Mouse (Mus musculus) midbrain, embryonic 13.5 days (tissue): Measurements from ENCODE around the gene Olfr545. TPM values are rescaled to one million over a fixed set of nuclear protein-coding genes. Genes with fewer than 3 reads are reported as not detected.
A peak's percentile ranks its signal among the peaks of the same experiment; 100 is the strongest.

Experiments used
- ATAC-seq: fragments of 200-750 bp; cut with Nextera tagmentation; 2 replicates; pipeline ENCODE4 v1.8.0; 2017; ENCODE audit warnings: mild to moderate bottlenecking, moderate TSS enrichment, moderate library complexity
- H3K27ac ChIP-seq: fragments of 300-500 bp; sonication (generic); 2 replicates; pipeline ENCODE4 v1.5.1; 2015; ENCODE audit warnings: inconsistent platforms, mild to moderate bottlenecking, moderate library complexity
- H3K27me3 ChIP-seq: fragments of 300-500 bp; sonication (generic); 2 replicates; pipeline ENCODE4 v1.6.1; 2015; ENCODE audit warnings: mild to moderate bottlenecking, inconsistent platforms
- H3K36me3 ChIP-seq: fragments of 300-500 bp; sonication (generic); 2 replicates; pipeline ENCODE4 v1.6.1; 2015; ENCODE audit warnings: mild to moderate bottlenecking, inconsistent platforms
- H3K4me1 ChIP-seq: fragments of 300-500 bp; sonication (generic); replicated peaks from 2 replicates; pipeline ENCODE4 v1.6.1; 2015; ENCODE audit warnings: inconsistent platforms
- H3K4me2 ChIP-seq: fragments of 300-500 bp; sonication (generic); replicated peaks from 2 replicates; pipeline ENCODE4 v1.6.1; 2015; ENCODE audit warnings: moderate library complexity, mild to moderate bottlenecking, inconsistent platforms
- H3K4me3 ChIP-seq: fragments of 300-500 bp; sonication (generic); replicated peaks from 2 replicates; pipeline ENCODE4 v1.5.1; 2015; ENCODE audit warnings: mild to moderate bottlenecking, inconsistent platforms
- H3K9ac ChIP-seq: fragments of 300-500 bp; sonication (generic); replicated peaks from 2 replicates; pipeline ENCODE4 v1.6.1; 2015; ENCODE audit warnings: mild to moderate bottlenecking, inconsistent platforms
- H3K9me3 ChIP-seq: fragments of 300-500 bp; sonication (generic); 2 replicates; pipeline ENCODE4 v1.6.1; 2016; ENCODE audit warnings: mild to moderate bottlenecking, inconsistent platforms
- WGBS: fragments of 180-500 bp; shearing (Covaris S2); methylation state at CpG from one replicate; pipeline ENCODE4 v1.1.7; 2015; 5-methylcytosine and 5-hydroxymethylcytosine counted together
- polyA plus RNA-seq: library from polyadenylated mRNA; unstranded; fragments of >200 nt; fragmentation: Nextera tagmentation; extraction: Ambion mirVana; gene quantifications from 2 replicates; pipeline ENCODE4 v1.2.1, GENCODE M21; 2015

The Olfr545 gene
- polyA plus RNA-seq, result 0.30 and 0.41 TPM in 2 replicates

- Histone ChIP-seq H3K27ac (no peak within 1 kb of the TSS), H3K4me3 (no peak within 1 kb of the TSS), H3K9ac (no peak within 1 kb of the TSS), H3K27me3 (no peaks in the 10 kb centered on the region), H3K36me3 (no peaks in the 10 kb centered on the region), H3K9me3 (no peaks in the 10 kb centered on the region), H3K4me1 (no peaks in the 10 kb centered on the region), H3K4me2 (no peak within 1 kb of the TSS)
- no peak for ATAC-seq
- 64% methylated on average over 3 of the region's 3 CpGs for WGBS
Observed at GRCm38 (mm10) chr7:102499473-102499872, at the start of gene Olfr545. Gene Olfr545, minus strand, starts transcription at chr7:102499573.

GRCm38 (mm10) chr7:102541251-102541650, 41.9 kb upstream of the Olfr545 start:
- Histone ChIP-seq H3K9ac (no peak overlapping the region), H3K27ac (no peak overlapping the region), H3K27me3 (no peaks in the 10 kb centered on the region), H3K4me3 (no peak overlapping the region), H3K36me3 (no peaks in the 10 kb centered on the region), H3K4me2 (no peak overlapping the region), H3K9me3 (no peaks in the 10 kb centered on the region), H3K4me1 (no peaks in the 10 kb centered on the region)
- ATAC-seq, result no peak
- WGBS, result 71% methylated on average over 3 of the region's 3 CpGs

GRCm38 (mm10) chr7:102540596-102540995, 41.2 kb upstream of the Olfr545 start, which contains the start of gene Olfr548-ps1:
Gene Olfr548-ps1, plus strand, starts transcription at chr7:102540896.
- H3K36me3 ChIP-seq, result no peaks in the 10 kb centered on the region
- no peak within 1 kb of the TSS for H3K4me3 ChIP-seq
- WGBS, result 93% methylated on average over 2 of the region's 2 CpGs

GRCm38 (mm10) chr7:102534449-102534848, 35.1 kb upstream of the Olfr545 start, which contains the start of gene Olfr547:
Gene Olfr547, plus strand, starts transcription at chr7:102534749.
- Histone ChIP-seq H3K27ac (no peak within 1 kb of the TSS), H3K9me3 (no peaks in the 10 kb centered on the region), H3K4me2 (no peak within 1 kb of the TSS), H3K27me3 (no peaks in the 10 kb centered on the region), H3K4me1 (no peaks in the 10 kb centered on the region), H3K4me3 (no peak within 1 kb of the TSS), H3K36me3 (no peaks in the 10 kb centered on the region), H3K9ac (no peak within 1 kb of the TSS)
- 94% methylated on average over 1 of the region's 1 CpGs for WGBS
- no peak for ATAC-seq

More at GRCm38 (mm10) chr7:102540596-102540995, 41.2 kb upstream of the Olfr545 start, which contains the start of gene Olfr548-ps1:
- Histone ChIP-seq H3K4me1 (no peaks in the 10 kb centered on the region), H3K9me3 (no peaks in the 10 kb centered on the region), H3K4me2 (no peak within 1 kb of the TSS), H3K9ac (no peak within 1 kb of the TSS), H3K27ac (no peak within 1 kb of the TSS), H3K27me3 (no peaks in the 10 kb centered on the region)
- ATAC-seq, result no peak

- Histone ChIP-seq H3K9ac (no peak overlapping the region), H3K27me3 (no peaks in the 10 kb centered on the region), H3K4me3 (no peak overlapping the region), H3K9me3 (no peaks in the 10 kb centered on the region), H3K27ac (no peak overlapping the region), H3K4me1 (no peaks in the 10 kb centered on the region), H3K36me3 (no peaks in the 10 kb centered on the region), H3K4me2 (no peak overlapping the region)
- no peak for ATAC-seq
- WGBS, result 91% methylated on average over 1 of the region's 1 CpGs
Observed at GRCm38 (mm10) chr7:102529052-102529451, 29.7 kb upstream of the Olfr545 start.

- Histone ChIP-seq H3K4me2 (no peak overlapping the region), H3K36me3 (no peaks in the 10 kb centered on the region), H3K27ac (no peak overlapping the region), H3K4me1 (peaks cover 7% of the 10 kb centered on the region; the same call in 1 of the 2 replicates), H3K9me3 (no peaks in the 10 kb centered on the region), H3K4me3 (no peak overlapping the region), H3K27me3 (peaks cover 21% of the 10 kb centered on the region), H3K9ac (no peak overlapping the region)
- 85% methylated on average over 2 of the region's 2 CpGs for WGBS
- ATAC-seq, result no peak
Observed at GRCm38 (mm10) chr7:102517051-102517335, 17.6 kb upstream of the Olfr545 start.

- WGBS, result 82% methylated on average over 10 of the region's 10 CpGs
- no peak overlapping the region for H3K4me2 ChIP-seq
- peaks cover 7% of the 10 kb centered on the region; the same call in 1 of the 2 replicates for H3K4me1 ChIP-seq
- H3K36me3 ChIP-seq, result no peaks in the 10 kb centered on the region
- no peaks in the 10 kb centered on the region for H3K9me3 ChIP-seq
- H3K27me3 ChIP-seq, result peaks cover 24% of the 10 kb centered on the region
- ATAC-seq, result no peak
- no peak overlapping the region for H3K27ac ChIP-seq
- no peak overlapping the region for H3K9ac ChIP-seq
- H3K4me3 ChIP-seq, result no peak overlapping the region
Observed at GRCm38 (mm10) chr7:102516261-102517050, 17.1 kb upstream of the Olfr545 start.

- 74% methylated on average over 4 of the region's 4 CpGs for WGBS
- H3K4me3 ChIP-seq, result no peak overlapping the region
- H3K9me3 ChIP-seq, result no peaks in the 10 kb centered on the region
- peaks cover 7% of the 10 kb centered on the region; the same call in 1 of the 2 replicates for H3K4me1 ChIP-seq
- peaks cover 24% of the 10 kb centered on the region for H3K27me3 ChIP-seq
- no peaks in the 10 kb centered on the region for H3K36me3 ChIP-seq
- ATAC-seq, result no peak
- H3K27ac ChIP-seq, result no peak overlapping the region
- no peak overlapping the region for H3K4me2 ChIP-seq
- H3K9ac ChIP-seq, result no peak overlapping the region
Observed at GRCm38 (mm10) chr7:102514144-102514543, 14.8 kb upstream of the Olfr545 start.

GRCm38 (mm10) chr7:102512814-102513435, 13.6 kb upstream of the Olfr545 start:
- H3K4me2 ChIP-seq, result peak overlapping the region; percentile 83
- peak overlapping the region; percentile 53 for H3K4me3 ChIP-seq
- H3K27me3 ChIP-seq, result peaks cover 24% of the 10 kb centered on the region
- peak; percentile 96 for ATAC-seq
- H3K36me3 ChIP-seq, result no peaks in the 10 kb centered on the region
- no peaks in the 10 kb centered on the region for H3K9me3 ChIP-seq
- WGBS, result under 1% methylated on average over 52 of the region's 54 CpGs
- H3K27ac ChIP-seq, result no peak overlapping the region
- H3K4me1 ChIP-seq, result peaks cover 7% of the 10 kb centered on the region; the same call in 1 of the 2 replicates
- peak overlapping the region; percentile 76 for H3K9ac ChIP-seq

- WGBS, result 92% methylated on average over 10 of the region's 10 CpGs
- H3K9me3 ChIP-seq, result no peaks in the 10 kb centered on the region
- ATAC-seq, result no peak
- H3K36me3 ChIP-seq, result no peaks in the 10 kb centered on the region
- H3K9ac ChIP-seq, result no peak overlapping the region
- H3K4me3 ChIP-seq, result no peak overlapping the region
- H3K4me1 ChIP-seq, result peaks cover 7% of the 10 kb centered on the region; the same call in 1 of the 2 replicates
- peaks cover 24% of the 10 kb centered on the region for H3K27me3 ChIP-seq
- no peak overlapping the region for H3K27ac ChIP-seq
- H3K4me2 ChIP-seq, result no peak overlapping the region
Observed at GRCm38 (mm10) chr7:102511927-102512326, 12.6 kb upstream of the Olfr545 start.

- whole genome bisulfite sequencing, result 81% methylated on average over 7 of the region's 7 CpGs
- Histone ChIP-seq H3K9me3 (no peaks in the 10 kb centered on the region), H3K27me3 (peaks cover 18% of the 10 kb centered on the region), H3K4me2 (no peak overlapping the region), H3K4me3 (no peak overlapping the region), H3K27ac (no peak overlapping the region), H3K36me3 (no peaks in the 10 kb centered on the region), H3K4me1 (peaks cover 7% of the 10 kb centered on the region; the same call in 1 of the 2 replicates), H3K9ac (no peak overlapping the region)
- no peak for ATAC-seq
Observed at GRCm38 (mm10) chr7:102509726-102510125, 10.4 kb upstream of the Olfr545 start.

- no peak for ATAC-seq
- H3K4me1 ChIP-seq, result peaks cover 7% of the 10 kb centered on the region; the same call in 1 of the 2 replicates
Observed at GRCm38 (mm10) chr7:102508666-102509065, 9.3 kb upstream of the Olfr545 start.

More at GRCm38 (mm10) chr7:102508666-102509065, 9.3 kb upstream of the Olfr545 start:
- Histone ChIP-seq H3K9ac (no peak overlapping the region), H3K4me3 (no peak overlapping the region), H3K4me2 (no peak overlapping the region), H3K27ac (no peak overlapping the region), H3K36me3 (no peaks in the 10 kb centered on the region), H3K9me3 (no peaks in the 10 kb centered on the region), H3K27me3 (peaks cover 9% of the 10 kb centered on the region)
- 95% methylated on average over 6 of the region's 6 CpGs for WGBS
